Mouse (Mus musculus): ENCODE measurements around the gene C130032M10Rik. TPM values are rescaled to one million over a fixed set of nuclear protein-coding genes. Genes with fewer than 3 reads are reported as not detected.

C130032M10Rik gene
- polyA plus RNA-seq, 1 experiment = not detected

GRCm38 (mm10) chr9:114554355-114554979 is 39.0 kb downstream of the C130032M10Rik start:
- no peak overlapping the region for H3K4me3 ChIP-seq (ENCODE audit: insufficient read depth, poor library complexity, severe bottlenecking)
- TF ChIP-seq MYOG (IDR thresholded peaks at IDR 0.05; ENCODE audit: control insufficient read depth, extremely low read depth, insufficient read length) = no peak
- TF ChIP-seq FOSL1 (IDR thresholded peaks at IDR 0.05; ENCODE audit: insufficient read depth, low read length, poor library complexity, severe bottlenecking) = no peak
- no peak for TF ChIP-seq USF1 (IDR thresholded peaks at IDR 0.05; ENCODE audit: low read depth)
- TF ChIP-seq MAX (IDR thresholded peaks at IDR 0.05) = no peak
- TF ChIP-seq MYOD1 (IDR thresholded peaks at IDR 0.05; ENCODE audit: control insufficient read depth, insufficient read length, low read depth) = no peak

GRCm38 (mm10) chr9:114556276-114556855 is 40.9 kb downstream of the C130032M10Rik start:
- H3K4me3 ChIP-seq (ENCODE audit: insufficient read depth, poor library complexity, severe bottlenecking) = no peak overlapping the region
- no peaks in the 10 kb centered on the region for H3K36me3 ChIP-seq (ENCODE audit: control insufficient read depth, insufficient read depth)
- peaks cover 37% of the 10 kb centered on the region for H3K27me3 ChIP-seq (ENCODE audit: control insufficient read depth, insufficient read depth, insufficient read length)
- H3ac ChIP-seq (ENCODE audit: control insufficient read depth, insufficient read length, low read depth) = no peak overlapping the region
- H3K79me2 ChIP-seq (ENCODE audit: control insufficient read depth, insufficient read depth) = no peaks in the 10 kb centered on the region
- TF ChIP-seq CTCF (IDR thresholded peaks at IDR 0.05; ENCODE audit: control insufficient read depth, insufficient read depth, insufficient read length) (no peak), FOSL1 (IDR thresholded peaks at IDR 0.05; ENCODE audit: insufficient read depth, low read length, poor library complexity, severe bottlenecking) (no peak), MAX (IDR thresholded peaks at IDR 0.05) (no peak), USF1 (IDR thresholded peaks at IDR 0.05; ENCODE audit: low read depth) (no peak), MYOD1 (IDR thresholded peaks at IDR 0.05; ENCODE audit: control insufficient read depth, insufficient read length, low read depth) (no peak), MYOG (IDR thresholded peaks at IDR 0.05; ENCODE audit: control insufficient read depth, extremely low read depth, insufficient read length) (no peak), CEBPB (IDR thresholded peaks at IDR 0.05; ENCODE audit: low read depth) (no peak)
- no peaks in the 10 kb centered on the region for H3K79me3 ChIP-seq (ENCODE audit: low read depth)

More at GRCm38 (mm10) chr9:114554355-114554979, 39.0 kb downstream of the C130032M10Rik start:
- H3K79me2 ChIP-seq (ENCODE audit: control insufficient read depth, insufficient read depth) = no peaks in the 10 kb centered on the region
- H3K27me3 ChIP-seq (ENCODE audit: control insufficient read depth, insufficient read depth, insufficient read length) = peaks cover 18% of the 10 kb centered on the region
- no peaks in the 10 kb centered on the region for H3K79me3 ChIP-seq (ENCODE audit: low read depth)
- no peaks in the 10 kb centered on the region for H3K36me3 ChIP-seq (ENCODE audit: control insufficient read depth, insufficient read depth)
- H3ac ChIP-seq (ENCODE audit: control insufficient read depth, insufficient read length, low read depth) = no peak overlapping the region

- no peak overlapping the region for H3K4me3 ChIP-seq (ENCODE audit: insufficient read depth, poor library complexity, severe bottlenecking)
- peaks cover 42% of the 10 kb centered on the region for H3K27me3 ChIP-seq (ENCODE audit: control insufficient read depth, insufficient read depth, insufficient read length)
- no peaks in the 10 kb centered on the region for H3K79me3 ChIP-seq (ENCODE audit: low read depth)
- H3ac ChIP-seq (ENCODE audit: control insufficient read depth, insufficient read length, low read depth) = no peak overlapping the region
- H3K79me2 ChIP-seq (ENCODE audit: control insufficient read depth, insufficient read depth) = no peaks in the 10 kb centered on the region
- TF ChIP-seq FOSL1 (IDR thresholded peaks at IDR 0.05; ENCODE audit: insufficient read depth, low read length, poor library complexity, severe bottlenecking) (no peak), CTCF (IDR thresholded peaks at IDR 0.05; ENCODE audit: control insufficient read depth, insufficient read depth, insufficient read length) (no peak), MYOG (IDR thresholded peaks at IDR 0.05; ENCODE audit: control insufficient read depth, extremely low read depth, insufficient read length) (no peak), MYOD1 (IDR thresholded peaks at IDR 0.05; ENCODE audit: control insufficient read depth, insufficient read length, low read depth) (no peak), CEBPB (IDR thresholded peaks at IDR 0.05; ENCODE audit: low read depth) (no peak), USF1 (IDR thresholded peaks at IDR 0.05; ENCODE audit: low read depth) (no peak), MAX (IDR thresholded peaks at IDR 0.05) (no peak)
- H3K36me3 ChIP-seq (ENCODE audit: control insufficient read depth, insufficient read depth) = no peaks in the 10 kb centered on the region
Observed at GRCm38 (mm10) chr9:114557086-114557485, 41.6 kb downstream of the C130032M10Rik start.

GRCm38 (mm10) chr9:114560141-114560540 is 44.6 kb downstream of the C130032M10Rik start:
- TF ChIP-seq MAX (IDR thresholded peaks at IDR 0.05) = no peak
- no peak for TF ChIP-seq MYOG (IDR thresholded peaks at IDR 0.05; ENCODE audit: control insufficient read depth, extremely low read depth, insufficient read length)
- no peak for TF ChIP-seq FOSL1 (IDR thresholded peaks at IDR 0.05; ENCODE audit: insufficient read depth, low read length, poor library complexity, severe bottlenecking)
- TF ChIP-seq CEBPB (IDR thresholded peaks at IDR 0.05; ENCODE audit: low read depth) = no peak
- TF ChIP-seq MYOD1 (IDR thresholded peaks at IDR 0.05; ENCODE audit: control insufficient read depth, insufficient read length, low read depth) = no peak
- no peak for TF ChIP-seq CTCF (IDR thresholded peaks at IDR 0.05; ENCODE audit: control insufficient read depth, insufficient read depth, insufficient read length)
- no peak for TF ChIP-seq USF1 (IDR thresholded peaks at IDR 0.05; ENCODE audit: low read depth)
- Histone ChIP-seq H3K27me3 (ENCODE audit: control insufficient read depth, insufficient read depth, insufficient read length) (peaks cover 70% of the 10 kb centered on the region), H3ac (ENCODE audit: control insufficient read depth, insufficient read length, low read depth) (no peak overlapping the region), H3K79me3 (ENCODE audit: low read depth) (no peaks in the 10 kb centered on the region), H3K79me2 (ENCODE audit: control insufficient read depth, insufficient read depth) (no peaks in the 10 kb centered on the region), H3K4me3 (ENCODE audit: insufficient read depth, poor library complexity, severe bottlenecking) (no peak overlapping the region), H3K36me3 (ENCODE audit: control insufficient read depth, insufficient read depth) (no peaks in the 10 kb centered on the region)

- Histone ChIP-seq H3K36me3 (ENCODE audit: control insufficient read depth, insufficient read depth) (no peaks in the 10 kb centered on the region), H3K27me3 (ENCODE audit: control insufficient read depth, insufficient read depth, insufficient read length) (peaks cover 70% of the 10 kb centered on the region), H3ac (ENCODE audit: control insufficient read depth, insufficient read length, low read depth) (no peak overlapping the region), H3K4me3 (ENCODE audit: insufficient read depth, poor library complexity, severe bottlenecking) (no peak overlapping the region), H3K79me2 (ENCODE audit: control insufficient read depth, insufficient read depth) (no peaks in the 10 kb centered on the region), H3K79me3 (ENCODE audit: low read depth) (no peaks in the 10 kb centered on the region)
- no peak for TF ChIP-seq CEBPB (IDR thresholded peaks at IDR 0.05; ENCODE audit: low read depth)
- no peak for TF ChIP-seq FOSL1 (IDR thresholded peaks at IDR 0.05; ENCODE audit: insufficient read depth, low read length, poor library complexity, severe bottlenecking)
Observed at GRCm38 (mm10) chr9:114560771-114561670, 45.5 kb downstream of the C130032M10Rik start.
